Mouse (Mus musculus): ENCODE measurements around the gene Tmcc2.

DNA sequence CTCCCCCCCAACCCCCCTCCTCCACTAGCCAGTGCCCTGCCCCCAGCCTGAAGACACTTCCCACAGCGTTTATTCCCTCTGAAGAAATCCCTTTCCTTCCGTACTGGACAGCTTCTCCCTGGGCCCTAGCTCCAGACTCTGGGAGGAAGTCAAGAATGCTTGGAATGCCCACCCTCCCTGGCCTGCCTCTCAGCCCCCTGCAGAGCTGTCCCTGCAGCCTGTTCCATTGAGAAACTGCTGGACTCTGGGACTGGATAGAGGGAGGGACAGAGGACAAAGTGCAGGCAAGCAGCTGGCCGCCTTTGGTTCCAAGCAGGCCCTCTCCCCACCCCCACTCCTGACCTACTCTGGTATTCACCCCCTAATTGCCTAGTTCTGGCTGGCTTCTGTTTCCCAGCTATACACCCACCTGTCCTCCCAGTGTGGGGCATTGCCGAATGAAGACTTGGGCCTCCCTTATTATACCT is 57.4 kb downstream of the Tmcc2 start:
- TF ChIP-seq CTCF (IDR thresholded peaks at IDR 0.05; ENCODE audit: low read depth, low read length) = no peak
- TF ChIP-seq POLR2A (IDR thresholded peaks at IDR 0.05; ENCODE audit: borderline replicate concordance, low read depth, low read length) = no peak

Data from bone marrow macrophage, adult 2 months (primary cell).